Mouse (Mus musculus) fat pad, adult 2 months (tissue): ENCODE data around the gene Txnrd2.

Experiments used
- DNase-seq: peaks from one replicate; pipeline ENCODE4 v3.0.0-alpha.2; 2011; ENCODE audit warnings: low read depth, low spot score; ENCODE audit errors: extremely low read depth

The Txnrd2 gene

DNA sequence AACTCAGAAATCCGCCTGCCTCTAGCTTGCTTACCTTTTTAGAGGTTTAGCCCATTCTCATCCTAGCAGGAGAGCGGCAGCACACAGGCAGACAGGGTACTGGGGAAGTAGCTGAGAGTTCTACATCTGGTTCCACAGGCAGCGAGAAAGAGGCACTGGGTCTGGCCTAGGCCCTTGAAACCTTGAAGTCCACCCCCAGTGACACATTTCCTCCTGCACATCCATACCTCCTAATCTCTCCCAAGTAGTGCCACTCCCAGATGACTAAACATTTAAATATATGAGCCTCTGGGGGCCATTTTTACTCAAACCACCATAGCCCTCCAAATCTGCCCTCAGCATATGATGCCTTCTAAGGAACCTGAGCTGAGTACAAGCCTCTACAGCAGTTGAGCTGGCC is 56.2 kb downstream of the Txnrd2 start:
- DNase-seq, result no peak

- no peak for DNase-seq
These were observed 57.7 kb downstream of the Txnrd2 start for GRCm38 (mm10) chr16:18483839-18484238.

DNA sequence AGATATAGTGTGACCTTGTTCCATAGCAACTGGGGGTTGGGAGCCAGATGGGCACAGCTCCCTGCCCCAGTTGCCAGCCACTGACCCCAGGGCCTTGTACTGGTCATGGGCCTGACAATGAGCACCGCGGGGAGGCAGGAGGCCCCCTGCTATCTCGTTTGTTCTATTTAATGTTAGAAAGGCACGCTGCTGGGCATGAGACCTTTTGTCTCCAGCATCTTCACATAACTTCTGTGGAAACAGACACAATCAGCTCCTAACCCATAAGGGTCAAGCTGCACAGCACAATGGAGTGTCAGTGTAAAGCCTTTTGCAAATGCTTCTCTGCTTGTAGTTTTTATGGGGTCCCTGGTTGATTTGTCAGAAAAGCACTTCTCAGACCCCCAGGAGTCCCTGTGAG is 58.2 kb downstream of the Txnrd2 start:
- DNase-seq, result no peak

DNA sequence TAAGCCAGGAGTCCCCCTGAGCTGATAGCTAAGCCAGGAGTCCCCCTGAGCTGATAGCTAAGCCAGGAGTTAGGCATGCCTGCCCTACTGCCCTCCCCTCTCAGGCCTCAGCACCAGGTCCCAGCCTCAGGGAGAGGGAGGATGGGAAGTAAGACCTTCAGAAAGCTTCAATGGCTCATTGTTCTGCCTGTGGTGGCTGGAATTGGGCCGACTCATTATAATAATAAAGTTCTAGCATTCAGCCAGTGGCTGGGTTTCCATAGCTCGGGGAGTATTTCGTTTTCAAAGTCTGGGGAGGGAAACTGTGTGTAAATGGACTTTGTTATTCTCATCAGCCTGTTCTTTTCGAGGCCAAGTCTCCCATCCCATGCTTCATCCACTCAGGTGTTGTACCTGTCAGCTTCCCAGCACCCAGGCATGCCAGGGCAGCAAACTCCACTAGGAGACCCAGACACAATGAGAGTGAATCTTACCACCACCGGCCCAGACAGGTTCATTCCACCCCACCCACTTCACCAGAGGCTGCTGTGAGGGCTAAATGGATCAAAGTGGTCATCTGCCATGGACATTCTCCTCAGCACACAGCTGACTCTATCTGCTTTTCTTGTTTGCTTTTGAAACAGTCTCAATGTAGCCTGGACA is 58.7 kb downstream of the Txnrd2 start:
- no peak for DNase-seq

DNA sequence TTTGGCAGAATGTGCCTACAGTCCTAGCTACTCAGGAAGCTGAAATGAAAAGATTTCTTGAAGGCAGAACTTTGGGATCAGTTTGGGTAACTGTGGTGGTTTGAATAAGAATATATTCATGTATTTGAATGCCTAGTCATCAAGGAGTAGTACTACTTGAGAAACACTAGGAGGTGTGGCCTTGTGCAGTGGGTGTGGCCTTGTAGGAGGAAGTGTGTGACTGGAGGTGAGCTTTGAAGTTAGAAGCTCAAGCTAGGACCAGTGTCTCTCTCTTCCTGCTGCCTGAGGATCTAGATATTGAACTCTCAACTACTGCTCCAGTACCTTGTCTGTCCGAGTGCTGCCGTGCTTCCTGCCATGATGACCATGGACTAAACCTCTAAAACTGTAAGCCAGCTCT is 59.9 kb downstream of the Txnrd2 start:
- DNase-seq, result no peak

DNA sequence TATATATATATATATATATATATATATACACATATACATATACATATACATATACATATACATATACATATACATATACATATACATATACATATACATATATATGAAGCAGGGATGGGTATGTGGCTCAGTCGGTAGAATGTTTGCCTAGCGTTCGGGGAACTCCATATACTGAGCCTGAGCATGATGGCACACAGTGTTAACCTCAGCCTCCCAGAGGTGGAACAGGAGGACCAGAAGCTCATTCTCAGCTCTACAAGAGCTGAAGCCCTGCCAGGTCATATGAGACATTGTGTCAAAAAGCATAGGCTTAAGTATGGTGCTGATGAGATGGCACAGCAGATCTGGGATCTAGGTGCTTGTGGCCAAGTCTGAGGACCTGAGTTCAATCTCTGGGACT is 64.1 kb downstream of the Txnrd2 start:
- no peak for DNase-seq

DNA sequence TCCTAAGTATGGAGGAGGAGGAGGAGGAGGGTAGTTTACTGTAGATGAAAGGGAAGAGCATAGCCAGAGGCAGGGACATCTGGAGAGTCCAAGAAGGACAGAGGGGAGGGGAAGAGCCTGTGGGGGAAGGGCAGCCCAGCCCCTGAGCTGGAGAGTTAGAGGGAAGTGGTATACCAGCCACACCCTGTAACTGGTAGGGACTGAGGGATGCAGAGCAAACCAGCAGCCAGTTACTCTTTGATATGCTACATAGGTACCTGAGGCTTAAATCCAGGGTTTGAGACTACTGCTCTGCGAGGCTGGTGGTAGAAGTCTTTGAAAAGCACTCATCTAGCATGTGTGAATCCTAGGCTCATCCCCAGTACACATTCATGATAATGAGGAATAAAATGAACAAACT is 64.7 kb downstream of the Txnrd2 start:
- no peak for DNase-seq

GRCm38 (mm10) chr16:18497865-18498515 is 71.8 kb downstream of the Txnrd2 start:
- no peak for DNase-seq

DNA sequence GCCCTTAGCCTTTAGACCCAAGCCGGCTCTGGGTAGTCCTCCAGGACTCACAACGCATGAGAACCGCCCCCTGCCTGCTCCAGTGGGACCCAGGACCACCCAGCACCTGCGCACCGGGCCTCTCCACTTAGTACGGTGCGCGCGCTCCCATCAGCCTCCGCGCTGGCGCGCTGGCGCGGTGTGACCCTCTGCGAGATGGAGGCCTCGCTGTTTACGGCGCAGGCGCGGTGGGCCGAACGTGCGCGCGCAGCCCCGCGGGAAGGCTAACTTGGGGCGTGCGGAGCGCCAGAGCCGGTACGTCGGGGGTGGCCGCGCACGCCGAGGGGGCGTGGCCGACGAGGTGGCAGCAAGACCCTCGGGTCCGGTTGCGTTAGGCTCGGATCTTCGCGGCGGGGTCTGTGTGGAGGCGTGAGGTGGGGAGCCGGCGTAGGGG is 72.4 kb downstream of the Txnrd2 start, which contains the start of the genes Gnb1l and Rtl10:
Gene Gnb1l, plus strand, starts transcription at position 156 of the 433 bp plus-strand sequence.
Gene Rtl10, plus strand, starts transcription at position 344 of the 433 bp plus-strand sequence.
- no peak for DNase-seq

GRCm38 (mm10) chr16:18498996-18499395 is 72.8 kb downstream of the Txnrd2 start:
- no peak for DNase-seq

GRCm38 (mm10) chr16:18501531-18501930 is 75.3 kb downstream of the Txnrd2 start:
- DNase-seq, result no peak

GRCm38 (mm10) chr16:18503566-18504342 is 77.6 kb downstream of the Txnrd2 start:
- DNase-seq, result no peak

DNA sequence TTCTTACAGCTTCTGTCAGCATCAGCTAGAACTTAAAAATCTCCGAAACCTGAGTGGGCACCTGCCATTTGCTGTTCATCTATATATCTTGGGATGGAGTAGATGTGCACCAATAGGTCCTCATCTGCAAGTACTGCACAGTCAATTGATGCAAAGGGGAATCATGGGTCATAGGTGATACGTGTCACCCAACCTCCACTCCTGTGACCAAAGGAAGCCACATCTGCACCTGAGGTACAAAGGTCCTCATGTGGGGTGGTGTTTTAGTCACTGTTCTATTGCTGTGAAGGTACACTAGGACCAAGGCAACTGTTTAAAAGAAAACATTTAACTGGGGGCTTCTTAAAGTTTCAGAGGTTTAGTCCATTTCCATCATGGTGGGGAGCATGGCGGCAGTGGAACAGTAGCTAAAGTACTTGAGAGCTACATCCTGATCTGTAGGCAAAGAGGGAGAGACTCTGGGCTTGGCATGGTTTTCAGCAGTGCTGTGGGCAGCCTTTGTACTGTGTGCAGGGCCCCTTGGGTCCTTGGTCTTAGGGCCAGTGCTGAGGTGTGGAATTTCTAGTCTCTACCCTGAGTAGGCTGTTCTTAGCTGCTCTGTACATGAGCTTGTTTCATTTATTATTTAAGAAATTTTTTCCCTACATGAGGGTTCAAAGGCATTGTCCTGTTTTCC is 80.5 kb downstream of the Txnrd2 start:
- no peak for DNase-seq

DNA sequence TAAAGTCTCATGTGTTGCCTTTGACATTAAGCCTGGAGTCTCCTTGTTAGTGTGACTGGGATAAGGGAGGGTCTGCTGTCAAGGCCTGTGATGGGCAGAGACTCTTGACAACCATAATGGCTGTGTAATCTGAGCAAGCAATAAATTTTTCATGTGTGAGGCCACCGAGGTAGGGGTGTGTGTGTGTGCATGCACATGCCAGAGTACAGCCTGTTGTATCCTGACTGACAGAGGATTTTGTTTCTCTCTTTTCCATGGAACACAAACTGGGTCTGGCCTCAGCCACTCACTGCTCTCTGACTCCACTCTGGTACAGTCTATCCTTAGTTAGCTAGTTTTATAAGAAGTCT is 81.0 kb downstream of the Txnrd2 start:
- no peak for DNase-seq

- DNase-seq, result no peak
These were observed 85.6 kb downstream of the Txnrd2 start for GRCm38 (mm10) chr16:18511741-18512140.

DNA sequence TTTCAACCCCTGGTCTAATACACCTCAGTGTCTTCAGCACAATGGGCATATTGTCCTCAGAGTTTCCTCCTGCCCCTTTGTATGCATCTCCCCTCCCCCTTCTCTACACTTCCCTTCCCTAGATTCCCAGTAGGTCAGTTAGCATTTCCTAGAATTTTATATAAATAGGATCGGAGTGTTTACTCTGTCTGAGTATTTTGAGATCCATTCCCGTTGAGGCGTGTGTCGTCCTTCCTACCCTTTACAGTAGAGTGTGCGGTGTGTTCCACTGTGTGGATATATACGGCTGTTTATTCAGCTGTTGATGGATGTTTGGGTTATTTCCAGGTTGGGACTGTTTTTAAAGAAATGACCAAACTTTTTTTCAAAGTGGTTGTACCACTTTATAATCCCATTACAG is 87.3 kb downstream of the Txnrd2 start:
- no peak for DNase-seq

GRCm38 (mm10) chr16:18518091-18518490 is 91.9 kb downstream of the Txnrd2 start:
- no peak for DNase-seq

DNA sequence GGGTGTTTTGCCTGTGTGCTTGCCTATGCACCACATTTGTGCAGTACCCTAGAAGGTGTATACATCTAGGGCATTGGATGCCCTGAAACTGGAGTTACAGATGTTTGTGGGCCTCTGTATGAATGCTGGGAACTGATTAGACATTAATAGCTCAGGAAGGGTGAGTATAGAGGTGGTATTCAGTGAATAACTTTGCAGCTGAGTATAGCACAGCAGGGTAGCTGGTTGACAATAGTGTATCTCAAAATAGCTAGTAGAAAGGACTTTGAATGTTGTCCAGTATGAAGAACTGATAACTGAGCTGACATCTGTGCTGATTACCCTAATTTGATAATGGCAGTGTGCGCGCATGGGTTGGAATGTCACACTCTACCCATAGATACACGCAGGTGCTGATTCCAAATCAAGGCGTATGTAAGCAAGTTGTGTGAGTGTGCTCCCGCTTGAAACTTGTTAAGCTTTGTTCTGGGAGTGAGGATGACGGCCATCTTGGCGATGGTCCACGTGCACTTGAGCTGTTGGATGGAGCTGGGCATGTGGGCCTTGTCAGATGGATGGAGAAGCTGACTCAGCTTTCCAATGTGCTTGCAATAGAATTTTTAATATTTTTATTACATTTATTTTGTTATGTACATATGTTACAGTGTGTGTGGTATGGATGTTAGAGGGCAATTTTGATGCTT is 97.5 kb downstream of the Txnrd2 start:
- no peak for DNase-seq

DNA sequence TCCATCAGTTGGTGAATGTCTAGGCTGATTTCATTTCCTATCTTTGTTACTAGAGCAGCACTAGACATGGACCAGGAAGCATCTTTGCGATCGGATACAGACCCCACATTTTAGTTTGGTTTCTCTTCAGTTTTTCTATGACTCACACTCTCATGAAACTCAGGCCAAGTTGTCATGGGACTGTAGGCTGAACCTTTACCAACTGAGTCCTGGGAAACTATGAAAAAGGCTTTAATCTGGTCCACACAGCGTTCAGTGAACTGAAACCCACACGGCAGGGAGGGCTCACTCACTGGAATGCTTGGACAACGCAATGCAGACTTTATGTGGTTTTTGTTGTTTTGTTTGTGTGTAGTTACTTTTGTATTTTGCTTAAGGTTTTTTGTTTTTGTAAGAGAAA is 102.5 kb downstream of the Txnrd2 start:
- DNase-seq, result no peak
